25 mouse cellular contexts compared by ENCODE assay signal in the genomic region with DNA sequence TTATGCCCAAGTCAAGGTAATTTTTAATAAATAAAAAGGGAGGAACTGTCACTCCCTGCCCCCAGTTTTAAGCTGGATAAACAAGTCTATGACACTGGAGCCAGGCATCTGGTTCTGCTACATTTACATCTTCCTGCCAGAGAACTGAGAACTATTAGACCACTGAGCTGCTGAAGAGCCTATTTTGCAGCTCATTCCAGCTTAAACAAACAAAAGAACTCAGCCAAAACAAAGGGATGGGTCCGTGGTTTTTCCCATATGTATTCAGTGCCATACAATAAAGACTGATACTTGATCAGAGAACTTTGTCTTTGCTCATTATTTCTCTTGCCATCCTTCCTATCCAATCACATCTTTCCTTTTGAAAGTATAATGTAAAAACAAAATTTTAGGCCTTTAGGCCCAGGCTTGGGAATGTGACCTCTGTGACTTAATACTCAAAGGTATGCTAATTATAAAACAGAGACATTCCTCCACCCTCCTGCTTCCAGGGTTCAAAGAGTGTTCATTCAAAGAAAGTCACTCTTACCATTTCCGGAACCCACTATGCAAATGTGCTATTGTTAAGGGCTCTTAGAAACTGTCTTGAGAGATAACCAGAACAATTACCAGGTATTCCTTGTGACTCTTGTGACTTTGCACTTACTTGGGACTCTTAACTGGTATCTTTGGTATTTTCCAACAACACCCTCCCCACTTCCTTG. TPM values are rescaled to one million over a fixed set of nuclear protein-coding genes. Genes with fewer than 3 reads are reported as not detected.
"Had no signal": no experiment of that assay in that cellular context is flagged by ENCODE, and none has a peak within 500 bp of the region (broad histone marks: within the 10 kb centered on the region; RNA-seq: fewer than 3 reads in every experiment).

No protein-coding gene starts in this region.

- DNase-seq: lung, adult 18-20 months; lung, embryonic 14.5 days; lung, postnatal 10 days; retina, postnatal 1 day; right cerebral cortex, adult 18-20 months; right cerebral cortex, postnatal 25 days; right cerebral cortex, postnatal 4 days; spleen, adult 18-20 months; thymus, adult 18-20 months; thymus, postnatal 14 days; thymus, postnatal 36 days had no signal

- H3K4me2 ChIP-seq: lung, embryonic 14.5 days; midbrain, embryonic 11.5 days; midbrain, embryonic 13.5 days; neural tube, embryonic 13.5 days; neural tube, embryonic 15.5 days had no signal

- H3K4me3 ChIP-seq: megakaryocyte, embryonic 14.5 days; midbrain, embryonic 13.5 days; myocyte; neural tube, embryonic 13.5 days; neural tube, embryonic 15.5 days had no signal

- H3K36me3 ChIP-seq: midbrain, embryonic 13.5 days; neural tube, embryonic 13.5 days; neural tube, embryonic 15.5 days had no signal

- H3K27me3 ChIP-seq: megakaryocyte, embryonic 14.5 days; midbrain, embryonic 13.5 days; neural tube, embryonic 13.5 days; neural tube, embryonic 15.5 days had no signal

- H3K9me3 ChIP-seq: midbrain, embryonic 13.5 days; neural tube, embryonic 15.5 days had no signal

- H3K27ac ChIP-seq: macrophage; midbrain, embryonic 13.5 days; neural tube, embryonic 13.5 days; neural tube, embryonic 15.5 days had no signal

- H3K4me1 ChIP-seq: megakaryocyte, embryonic 14.5 days; midbrain, embryonic 13.5 days; neural tube, embryonic 13.5 days; neural tube, embryonic 15.5 days had no signal

- H3K9ac ChIP-seq: lung, embryonic 14.5 days; midbrain, embryonic 13.5 days; neural tube, embryonic 13.5 days; neural tube, embryonic 15.5 days had no signal

- ATAC-seq: midbrain, embryonic 13.5 days; midbrain, embryonic 16.5 days had no signal

RNA-seq across cellular contexts. Expression of a gene that starts 29.6 kb away (rescaled TPM):
- total RNA-seq: megakaryocyte progenitor cell, adult 5-6 weeks had no signal
- polyA plus RNA-seq: lung, embryonic 14.5 days; lung, embryonic 16.5 days; macrophage; midbrain, embryonic 11.5 days; midbrain, embryonic 13.5 days; midbrain, embryonic 16.5 days; myocyte; neural tube, embryonic 11.5 days; neural tube, embryonic 13.5 days; neural tube, embryonic 15.5 days; small intestine, adult 2 months; stomach, embryonic 14.5 days; stomach, embryonic 16.5 days had no signal
